Mouse (Mus musculus) myocyte (in vitro differentiated cells): ENCODE data around the gene 6330409D20Rik. TPM values are rescaled to one million over a fixed set of nuclear protein-coding genes. Genes with fewer than 3 reads are reported as not detected.

Source experiments
- H3K27me3 ChIP-seq: one replicate; pipeline ENCODE4 v1.6.1; 2011; ENCODE audit not compliant: control insufficient read depth, insufficient read depth, insufficient read length
- H3K36me3 ChIP-seq: one replicate; pipeline ENCODE4 v1.6.1; 2011; ENCODE audit not compliant: control insufficient read depth, insufficient read depth
- H3K4me2 ChIP-seq: one replicate; pipeline ENCODE4 v1.6.1; 2011; ENCODE audit warnings: low read depth, control low read depth
- H3K4me3 ChIP-seq: one replicate; pipeline ENCODE4 v1.5.1; 2011; ENCODE audit warnings: mild to moderate bottlenecking, control low read depth, moderate library complexity
- H3K79me2 ChIP-seq: one replicate; pipeline ENCODE4 v1.6.1; 2011; ENCODE audit not compliant: control insufficient read depth, insufficient read depth
- H3ac ChIP-seq: one replicate; pipeline ENCODE4 v1.6.1; 2011; ENCODE audit not compliant: control insufficient read depth, insufficient read length
- CEBPB ChIP-seq: IDR thresholded peaks from 2 replicates; pipeline ENCODE4 v1.6.1; 2011; ENCODE audit warnings: mild to moderate bottlenecking, moderate library complexity; ENCODE audit not compliant: poor library complexity, insufficient read depth, severe bottlenecking
- E2F4 ChIP-seq: IDR thresholded peaks from one replicate; pipeline ENCODE4 v1.6.1; 2011; ENCODE audit warnings: mild to moderate bottlenecking, control low read depth, moderate library complexity; ENCODE audit not compliant: insufficient read depth
- MAX ChIP-seq: IDR thresholded peaks from one replicate; pipeline ENCODE4 v1.6.1; 2011; ENCODE audit warnings: low read depth, mild to moderate bottlenecking, control low read depth
- MYOD1 ChIP-seq, 3 experiments: IDR thresholded peaks; one replicate each; pipeline ENCODE4 v1.6.1; 2011; ENCODE audit warnings: control low read depth in 2 of 3, low read depth in 2 of 3, mild to moderate bottlenecking in 2 of 3, moderate library complexity in 1 of 3; ENCODE audit not compliant: insufficient read length in 2 of 3, control insufficient read depth in 1 of 3
- MYOG ChIP-seq, 3 experiments: IDR thresholded peaks; one replicate each; pipeline ENCODE4 v1.6.1; 2011; ENCODE audit warnings: control low read depth in 2 of 3, low read depth in 2 of 3, mild to moderate bottlenecking in 2 of 3; ENCODE audit not compliant: insufficient read length in 2 of 3, control insufficient read depth in 1 of 3, insufficient read depth in 1 of 3
- POLR2A ChIP-seq: IDR thresholded peaks from one replicate; pipeline ENCODE4 v1.6.1; 2011; ENCODE audit warnings: low read depth, mild to moderate bottlenecking, control low read depth, moderate library complexity; ENCODE audit not compliant: insufficient read length
- POLR2AphosphoS2 ChIP-seq: IDR thresholded peaks from one replicate; pipeline ENCODE4 v1.6.1; 2011; ENCODE audit warnings: low read depth, control low read depth; ENCODE audit not compliant: insufficient read length
- REST ChIP-seq: IDR thresholded peaks from one replicate; pipeline ENCODE4 v1.6.1; 2011; ENCODE audit warnings: mild to moderate bottlenecking, control low read depth, moderate library complexity; ENCODE audit not compliant: insufficient read depth, insufficient read length
- SRF ChIP-seq: IDR thresholded peaks from one replicate; pipeline ENCODE4 v1.6.1; 2011; ENCODE audit warnings: low read depth; ENCODE audit not compliant: control insufficient read depth, insufficient read length
- TCF12 ChIP-seq: IDR thresholded peaks from one replicate; pipeline ENCODE4 v1.6.1; 2011; ENCODE audit warnings: mild to moderate bottlenecking, control low read depth; ENCODE audit not compliant: poor library complexity, insufficient read depth, severe bottlenecking
- TCF3 ChIP-seq: IDR thresholded peaks from one replicate; pipeline ENCODE4 v1.6.1; 2011; ENCODE audit warnings: low read depth, control low read depth; ENCODE audit not compliant: insufficient read length
- USF1 ChIP-seq: IDR thresholded peaks from one replicate; pipeline ENCODE4 v1.6.1; 2011; ENCODE audit warnings: low read depth, mild to moderate bottlenecking, control low read depth, moderate library complexity
- polyA plus RNA-seq: library from polyadenylated mRNA; unstranded; fragments of >200 nt; fragmentation: generic; extraction: Trizol; gene quantifications from one replicate; pipeline ENCODE4 v1.2.1, GENCODE M21; 2012; ENCODE audit warnings: missing spikeins

The 6330409D20Rik gene
- polyA plus RNA-seq, 1 experiment = not detected

DNA sequence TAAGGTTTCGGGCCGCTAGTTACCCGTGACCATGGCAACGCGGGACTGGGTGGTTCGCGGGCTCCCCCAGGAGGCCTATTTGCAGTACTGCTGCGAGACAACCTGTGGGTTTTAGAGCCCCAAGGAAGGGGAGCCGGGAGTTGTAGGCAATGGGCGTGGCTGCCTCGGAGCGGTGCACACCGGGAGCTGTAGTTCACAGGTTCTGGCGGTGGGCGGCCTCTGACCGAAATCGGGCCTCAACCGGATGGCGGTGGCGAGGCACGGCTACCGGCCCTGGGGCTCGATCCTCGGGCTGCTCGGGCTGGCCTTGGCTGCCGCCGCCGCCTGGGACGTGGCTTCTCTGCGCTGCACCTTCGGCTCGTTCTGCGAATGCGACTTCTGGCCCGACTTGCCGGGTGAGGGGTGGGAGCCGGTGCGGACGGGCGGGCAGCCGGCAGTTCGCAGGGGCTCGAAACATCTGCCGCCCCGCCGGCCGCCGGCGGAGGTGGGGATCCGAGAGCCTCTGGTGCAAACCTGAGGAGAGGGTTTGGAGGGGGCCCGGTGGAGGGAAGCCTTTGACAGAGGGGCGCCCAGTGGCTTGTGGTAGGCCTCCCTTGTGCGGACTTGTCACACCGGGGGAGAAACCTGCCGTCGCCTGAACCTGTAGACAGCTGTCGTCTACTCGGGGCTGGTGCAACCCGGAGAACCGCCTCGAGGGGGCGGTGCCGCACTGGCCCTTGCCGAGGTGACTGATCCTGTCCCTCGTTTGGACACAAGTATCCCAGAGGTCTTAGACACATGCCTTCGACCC is 16.4 kb upstream of the 6330409D20Rik start, which contains the start of gene Tor2a:
TSS of gene Tor2a (plus strand) at position 179 of the 790 bp plus-strand sequence.
- no peak for TF ChIP-seq USF1
- TF ChIP-seq SRF = peak; percentile 71
- peak in 2 of 3 experiments; percentile 57 to 88 for TF ChIP-seq MYOD1 (IDR thresholded peaks at IDR 0.05; ENCODE audit: control insufficient read depth in 1 of 3, insufficient read length in 2 of 3, low read depth in 2 of 3)
- TF ChIP-seq MYOG (IDR thresholded peaks at IDR 0.05; ENCODE audit: control insufficient read depth in 1 of 3, insufficient read depth in 1 of 3, insufficient read length in 2 of 3, low read depth in 2 of 3) = peak; percentile 20 to 88 (median 61)
- TF ChIP-seq TCF3 = no peak
- no peak for TF ChIP-seq E2F4
- peak; percentile 86 for TF ChIP-seq POLR2A
- no peak for TF ChIP-seq REST
- peak; percentile 79 for TF ChIP-seq POLR2AphosphoS2
- no peak for TF ChIP-seq MAX
- Histone ChIP-seq H3K27me3 (no peaks in the 10 kb centered on the region), H3K36me3 (no peaks in the 10 kb centered on the region), H3ac (peak within 1 kb of the TSS; percentile 50), H3K79me2 (no peaks in the 10 kb centered on the region), H3K4me2 (peak within 1 kb of the TSS; percentile 85), H3K4me3 (peak within 1 kb of the TSS; percentile 34)

- Histone ChIP-seq H3K4me3 (peak overlapping the region; percentile 34), H3K36me3 (no peaks in the 10 kb centered on the region), H3K27me3 (no peaks in the 10 kb centered on the region), H3ac (peak overlapping the region; percentile 50), H3K4me2 (peak overlapping the region; percentile 75), H3K79me2 (no peaks in the 10 kb centered on the region)
- TF ChIP-seq MYOG (IDR thresholded peaks at IDR 0.05; ENCODE audit: control insufficient read depth in 1 of 3, insufficient read depth in 1 of 3, insufficient read length in 2 of 3, low read depth in 2 of 3) (no peak), REST (no peak), TCF3 (no peak), POLR2AphosphoS2 (no peak), USF1 (no peak), SRF (no peak), TCF12 (no peak), MAX (no peak)
These were observed 15.8 kb upstream of the 6330409D20Rik start for GRCm38 (mm10) chr2:32756674-32757055.

DNA sequence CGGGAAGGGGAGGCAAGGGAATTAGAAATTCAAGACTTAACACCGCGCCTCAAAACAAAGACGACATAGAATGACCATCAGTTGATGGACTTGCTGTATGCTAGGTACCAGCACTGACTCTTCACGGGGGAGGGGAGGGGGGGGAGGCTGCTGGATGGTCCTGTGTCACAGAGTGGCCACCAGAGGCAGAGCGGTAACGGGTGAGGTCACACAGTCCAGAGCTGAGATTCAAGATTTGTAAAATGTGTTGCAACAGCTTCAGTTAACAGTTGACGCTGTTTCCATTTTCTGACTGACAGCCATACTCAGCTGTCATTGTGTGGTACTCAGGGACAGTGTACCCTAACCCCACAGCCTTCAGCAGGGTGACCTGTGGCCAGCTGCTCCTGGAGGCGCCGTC is 11.4 kb upstream of the 6330409D20Rik start:
- Histone ChIP-seq H3K4me3 (no peak overlapping the region), H3K27me3 (no peaks in the 10 kb centered on the region), H3K79me2 (no peaks in the 10 kb centered on the region), H3K36me3 (no peaks in the 10 kb centered on the region), H3ac (no peak overlapping the region), H3K4me2 (no peak overlapping the region)
- no peak for TF ChIP-seq USF1
- TF ChIP-seq TCF12 = no peak
- no peak for TF ChIP-seq TCF3
- TF ChIP-seq SRF = no peak
- no peak for TF ChIP-seq E2F4
- TF ChIP-seq POLR2AphosphoS2 = no peak
- TF ChIP-seq REST = no peak
- TF ChIP-seq MYOG (IDR thresholded peaks at IDR 0.05; ENCODE audit: control insufficient read depth in 1 of 3, insufficient read depth in 1 of 3, insufficient read length in 2 of 3, low read depth in 2 of 3) = no peak
- no peak for TF ChIP-seq POLR2A

DNA sequence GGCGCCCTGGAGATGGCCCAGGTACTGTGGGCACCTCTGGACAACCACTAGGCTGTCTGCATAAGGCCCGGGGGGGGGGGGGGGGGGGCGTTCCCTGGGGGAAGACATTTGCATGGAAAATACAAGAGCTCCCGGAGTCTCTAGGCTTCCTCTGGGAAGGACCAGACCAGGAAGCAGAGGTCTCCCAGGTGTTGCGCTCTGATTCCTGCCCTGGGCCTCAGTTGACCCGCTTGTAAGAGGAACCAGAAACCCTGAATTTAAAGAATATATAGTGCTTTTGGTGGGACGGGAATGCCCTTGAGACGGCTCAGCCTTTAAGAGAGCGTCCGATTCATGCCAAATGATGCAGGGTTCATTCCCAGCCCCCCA is 10.8 kb upstream of the 6330409D20Rik start:
- H3K36me3 ChIP-seq = no peaks in the 10 kb centered on the region
- H3ac ChIP-seq = no peak overlapping the region
- no peaks in the 10 kb centered on the region for H3K79me2 ChIP-seq
- H3K4me3 ChIP-seq = no peak overlapping the region
- no peaks in the 10 kb centered on the region for H3K27me3 ChIP-seq
- no peak overlapping the region for H3K4me2 ChIP-seq
- no peak for TF ChIP-seq E2F4
- no peak for TF ChIP-seq MYOG (IDR thresholded peaks at IDR 0.05; ENCODE audit: control insufficient read depth in 1 of 3, insufficient read depth in 1 of 3, insufficient read length in 2 of 3, low read depth in 2 of 3)
- no peak for TF ChIP-seq POLR2AphosphoS2
- TF ChIP-seq CEBPB = no peak
- no peak for TF ChIP-seq MAX
- TF ChIP-seq TCF3 = no peak
- no peak for TF ChIP-seq SRF
- TF ChIP-seq TCF12 = no peak
